Mouse (Mus musculus) liver, postnatal 0 days (tissue): ENCODE results near the gene Trank1.

Experiments
- CTCF ChIP-seq: sonication (generic); IDR thresholded peaks from 2 replicates; pipeline ENCODE4 v1.5.1; 2016; ENCODE audit warnings: antibody characterized with exemption, low read depth
- EP300 ChIP-seq: IDR thresholded peaks from 2 replicates; pipeline ENCODE4 v1.6.1; 2016; ENCODE audit warnings: antibody characterized with exemption, low read depth, mild to moderate bottlenecking

DNA sequence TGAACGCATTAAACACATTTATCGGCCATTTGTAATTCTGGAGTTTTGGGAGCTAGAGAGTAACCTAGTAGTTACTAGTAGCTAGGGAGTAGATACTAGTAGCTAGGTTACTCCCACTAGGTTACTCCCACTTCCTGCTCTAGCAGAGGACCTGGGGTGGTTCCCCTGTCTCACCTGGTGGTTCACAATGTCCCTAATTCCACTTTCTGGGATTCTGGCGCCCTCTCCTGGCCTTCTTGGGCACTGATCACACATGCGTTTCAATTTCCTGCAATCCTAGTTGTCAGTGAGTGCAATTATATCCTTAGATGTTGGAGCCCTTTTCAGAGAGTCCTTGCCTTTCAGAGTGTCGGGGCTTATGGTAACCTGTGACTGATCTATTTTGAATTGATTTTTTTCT, 2.7 kb downstream of the Trank1 start:
- TF ChIP-seq CTCF (peak; percentile 82), EP300 (no peak)
